Mouse (Mus musculus) spleen, adult 2 months (tissue): Measurements from ENCODE around the gene Arf6.
"Not testable (repeated sequence)": the region's sequence is repeated elsewhere in the genome, so short reads cannot be mapped to it uniquely, and the experiment has no call there.

Source experiments
- CTCF ChIP-seq: fragments of 200-500 bp; IDR thresholded peaks from 2 replicates; pipeline ENCODE4 v1.5.1; 2011; ENCODE audit warnings: mild to moderate bottlenecking, inconsistent platforms; ENCODE audit not compliant: insufficient read depth, insufficient read length, insufficient replicate concordance; ENCODE audit errors: extremely low read depth
- POLR2A ChIP-seq: fragments of 200-500 bp; IDR thresholded peaks from 2 replicates; pipeline ENCODE4 v1.6.1; 2011; ENCODE audit warnings: low read depth, low read length, inconsistent platforms

GRCm38 (mm10) chr12:69360997-69361899, 10.7 kb upstream of the Arf6 start:
- TF ChIP-seq CTCF: not testable (repeated sequence)
- peak; percentile 88 for TF ChIP-seq POLR2A
